Mouse (Mus musculus): ENCODE results near the gene Tnfrsf13b. TPM values are rescaled to one million over a fixed set of nuclear protein-coding genes. Genes with fewer than 3 reads are reported as not detected.

Gene Tnfrsf13b
- 1 to 10 TPM; 1.6 to 1.7 TPM for total RNA-seq (2021)

GRCm38 (mm10) chr11:61126606-61127355, at the start of gene Tnfrsf13b:
Tnfrsf13b (plus strand) TSS chr11:61126755.
- DNase-seq (ENCODE audit: extremely low spot score in 1 of 2, low spot score in 1 of 2) = no peak

- no peak for DNase-seq (ENCODE audit: extremely low spot score in 1 of 2, low spot score in 1 of 2)
Observed at GRCm38 (mm10) chr11:61081624-61082023, 44.9 kb upstream of the Tnfrsf13b start.

DNA sequence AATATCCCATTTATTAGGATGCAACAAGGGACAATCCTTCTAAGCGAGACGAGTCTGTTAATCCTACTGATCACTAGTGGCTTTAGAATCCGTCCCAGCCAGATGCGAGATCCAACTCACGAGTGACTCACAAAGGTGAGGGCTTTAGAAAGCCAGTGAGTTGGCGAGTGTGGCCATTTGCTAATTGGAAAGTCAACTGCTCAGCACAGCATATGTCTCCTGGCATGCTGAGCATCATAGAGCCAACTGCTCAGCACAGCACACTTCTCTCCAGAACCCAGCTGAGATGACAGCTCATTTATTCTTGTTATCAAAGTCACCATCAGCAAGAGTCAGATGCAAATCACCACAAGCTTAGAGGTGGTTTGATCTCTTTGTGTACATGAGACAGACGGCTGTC, 36.4 kb upstream of the Tnfrsf13b start:
- no peak for DNase-seq (ENCODE audit: extremely low spot score in 1 of 2, low spot score in 1 of 2)

- DNase-seq (ENCODE audit: extremely low spot score in 1 of 2, low spot score in 1 of 2) = no peak
Observed at GRCm38 (mm10) chr11:61091192-61091591, 35.4 kb upstream of the Tnfrsf13b start.

DNA sequence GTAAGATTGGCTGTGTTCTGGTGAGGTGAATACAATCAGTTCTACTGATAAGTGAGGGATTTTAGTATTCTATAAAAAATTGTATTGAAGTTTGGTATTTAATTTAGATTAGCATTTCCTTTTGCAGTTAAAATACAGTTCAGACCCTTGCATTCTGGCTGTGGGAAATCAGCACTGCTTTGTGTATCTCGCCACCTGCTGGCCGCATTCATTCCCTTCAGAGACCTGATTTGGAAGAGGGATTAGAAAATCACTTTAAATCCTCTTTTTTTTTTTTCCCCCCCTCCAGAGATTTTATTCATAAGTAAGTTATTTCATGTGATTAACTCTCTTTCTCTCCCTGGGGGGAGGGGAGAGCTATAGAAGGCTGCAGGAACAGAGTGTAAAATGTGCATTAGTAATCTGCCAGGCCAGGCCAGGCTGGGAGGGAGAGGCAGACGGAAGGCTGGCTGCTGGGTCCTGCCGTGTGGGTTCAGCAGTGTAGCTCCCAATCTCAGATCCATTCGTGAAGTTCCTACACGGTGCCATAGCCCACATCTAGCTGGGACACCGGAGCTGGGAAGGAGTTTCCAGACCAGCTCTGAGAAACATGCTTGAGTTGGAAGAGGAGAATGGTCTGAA, 34.8 kb upstream of the Tnfrsf13b start:
- peak; percentile 45 to 86 for DNase-seq (ENCODE audit: extremely low spot score in 1 of 2, low spot score in 1 of 2)

GRCm38 (mm10) chr11:61098046-61098445, 28.5 kb upstream of the Tnfrsf13b start:
- DNase-seq (ENCODE audit: extremely low spot score in 1 of 2, low spot score in 1 of 2) = no peak

- DNase-seq (ENCODE audit: extremely low spot score in 1 of 2, low spot score in 1 of 2) = no peak
Observed at GRCm38 (mm10) chr11:61102397-61103339, 23.9 kb upstream of the Tnfrsf13b start.

GRCm38 (mm10) chr11:61104241-61104901, 22.2 kb upstream of the Tnfrsf13b start:
- peak; percentile 83 to 96 for DNase-seq (ENCODE audit: extremely low spot score in 1 of 2, low spot score in 1 of 2)

- no peak for DNase-seq (ENCODE audit: extremely low spot score in 1 of 2, low spot score in 1 of 2)
Observed at GRCm38 (mm10) chr11:61108911-61109361, 17.6 kb upstream of the Tnfrsf13b start.

DNA sequence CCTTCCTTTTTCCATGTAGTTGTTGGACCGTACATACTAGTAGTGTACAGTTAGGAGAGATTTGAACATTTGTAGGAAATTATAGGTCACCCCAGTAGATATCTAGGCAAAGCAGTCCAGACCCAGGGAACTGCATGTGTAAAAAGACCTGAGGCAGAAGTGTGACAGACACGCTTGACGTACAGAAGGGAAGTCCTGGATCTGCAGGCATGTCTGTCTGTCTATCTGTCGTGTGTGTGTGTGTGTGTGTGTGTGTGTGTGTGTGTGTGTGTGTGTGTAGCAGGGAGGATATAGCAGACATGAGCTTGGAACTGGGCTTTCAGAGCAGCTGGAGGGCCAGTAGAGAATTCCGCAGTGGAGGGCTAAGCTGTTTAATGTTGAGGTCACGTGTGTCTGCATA, 16.8 kb upstream of the Tnfrsf13b start:
- DNase-seq (ENCODE audit: extremely low spot score in 1 of 2, low spot score in 1 of 2) = no peak

- DNase-seq (ENCODE audit: extremely low spot score in 1 of 2, low spot score in 1 of 2) = no peak
Observed at GRCm38 (mm10) chr11:61110113-61110512, 16.4 kb upstream of the Tnfrsf13b start.

GRCm38 (mm10) chr11:61110928-61111327, 15.6 kb upstream of the Tnfrsf13b start:
- no peak for DNase-seq (ENCODE audit: extremely low spot score in 1 of 2, low spot score in 1 of 2)

DNA sequence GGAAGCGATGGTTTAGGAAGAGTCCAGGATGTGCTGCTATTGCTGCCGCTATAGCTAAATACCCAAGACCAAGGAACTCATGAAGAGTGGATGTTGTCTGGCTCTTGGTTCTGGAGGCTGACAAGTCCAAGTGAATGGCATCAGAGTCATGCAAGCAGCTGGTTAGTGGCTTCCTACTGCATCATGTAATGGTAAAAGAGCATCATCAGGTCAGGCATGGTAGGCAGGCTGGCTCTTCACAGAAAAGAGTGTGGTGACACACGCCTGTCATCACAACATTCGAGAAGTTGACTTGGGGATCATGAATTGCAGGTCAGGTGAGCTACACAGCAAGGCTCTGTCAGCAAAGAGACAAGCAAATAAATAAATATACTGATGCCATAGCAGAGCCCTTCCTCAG, 15.1 kb upstream of the Tnfrsf13b start:
- DNase-seq (ENCODE audit: extremely low spot score in 1 of 2, low spot score in 1 of 2) = no peak

DNA sequence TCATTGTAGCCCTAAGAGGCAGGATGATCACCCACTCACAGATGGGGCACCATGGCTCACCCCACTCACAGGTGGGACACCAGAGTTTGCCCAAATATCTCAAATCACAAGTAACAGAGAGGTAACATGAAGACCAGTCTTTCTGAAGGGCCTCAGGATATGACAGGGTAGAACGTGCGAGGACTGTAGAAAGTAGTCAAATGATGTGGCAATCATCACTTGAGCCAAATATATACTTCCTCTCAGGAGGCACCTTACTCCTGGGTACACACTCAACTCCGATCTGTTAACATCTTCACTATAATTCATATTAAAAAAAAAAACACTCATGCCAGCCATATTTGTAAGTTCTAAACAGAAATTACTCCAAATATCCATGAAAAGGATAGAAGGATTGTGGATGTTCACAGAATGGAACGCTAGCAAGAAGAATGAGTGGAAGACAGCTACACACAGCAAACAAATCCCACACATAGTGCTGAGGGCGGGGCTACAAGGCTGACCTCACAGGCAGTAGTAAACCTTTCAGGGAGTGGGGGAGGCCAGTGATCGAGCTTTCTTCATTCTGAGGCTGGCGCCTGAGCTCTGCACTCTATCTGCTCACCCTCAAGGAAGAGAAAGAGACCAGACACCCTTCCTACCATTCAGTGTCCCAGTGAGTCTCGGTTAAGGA, 14.1 kb upstream of the Tnfrsf13b start:
- DNase-seq (ENCODE audit: extremely low spot score in 1 of 2, low spot score in 1 of 2) = no peak

DNA sequence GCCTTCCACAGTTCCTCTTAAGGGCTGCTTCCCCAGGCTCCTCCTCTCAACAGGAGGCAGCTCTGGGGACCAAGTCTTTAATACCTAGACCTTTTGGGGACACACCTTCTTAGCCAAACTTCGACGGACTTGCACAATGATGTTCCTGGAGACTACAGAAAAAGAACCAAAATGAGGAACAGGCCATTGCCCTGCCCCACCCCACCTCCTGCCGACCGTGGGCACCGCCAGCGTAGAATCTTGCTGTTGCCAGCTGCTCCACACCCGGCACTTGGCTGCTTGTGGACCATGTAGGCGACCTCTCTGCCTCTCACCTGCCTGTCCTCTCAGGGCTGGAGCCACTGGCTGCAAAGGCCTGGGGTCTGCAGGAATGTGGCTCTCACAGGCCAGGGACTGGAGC, 10.3 kb upstream of the Tnfrsf13b start:
- DNase-seq (ENCODE audit: extremely low spot score in 1 of 2, low spot score in 1 of 2) = no peak

DNA sequence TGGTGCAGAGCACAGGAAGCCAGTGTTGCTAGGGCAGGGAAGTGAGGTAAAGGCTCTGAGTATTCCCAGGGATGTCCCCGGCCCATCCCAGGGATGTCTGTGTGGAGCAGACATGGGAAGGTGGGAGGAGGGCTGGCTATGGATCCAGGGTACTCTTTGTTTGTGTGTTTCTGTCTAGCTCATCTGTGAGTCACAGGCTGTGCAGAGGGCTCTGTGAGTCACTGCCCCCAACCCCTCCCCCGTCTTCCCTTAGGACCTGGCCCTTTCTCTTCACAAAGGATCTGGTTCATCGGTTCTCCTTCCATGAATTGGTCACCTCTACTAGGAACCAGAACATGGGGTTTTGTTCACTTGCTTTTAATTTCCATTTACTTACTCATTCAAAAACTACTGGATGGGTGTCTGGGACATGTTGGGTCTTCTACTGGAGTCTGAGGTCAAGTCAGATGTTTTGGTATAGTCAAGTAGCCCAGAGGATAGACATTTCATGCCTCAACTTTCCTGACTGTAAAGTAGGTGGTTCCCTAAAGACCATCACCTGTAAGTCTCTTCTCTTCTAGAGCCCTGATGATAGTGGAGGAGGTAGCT, 6.5 kb upstream of the Tnfrsf13b start:
- no peak for DNase-seq (ENCODE audit: extremely low spot score in 1 of 2, low spot score in 1 of 2)

GRCm38 (mm10) chr11:61122283-61122768, 4.2 kb upstream of the Tnfrsf13b start:
- DNase-seq (ENCODE audit: extremely low spot score in 1 of 2, low spot score in 1 of 2) = no peak

DNA sequence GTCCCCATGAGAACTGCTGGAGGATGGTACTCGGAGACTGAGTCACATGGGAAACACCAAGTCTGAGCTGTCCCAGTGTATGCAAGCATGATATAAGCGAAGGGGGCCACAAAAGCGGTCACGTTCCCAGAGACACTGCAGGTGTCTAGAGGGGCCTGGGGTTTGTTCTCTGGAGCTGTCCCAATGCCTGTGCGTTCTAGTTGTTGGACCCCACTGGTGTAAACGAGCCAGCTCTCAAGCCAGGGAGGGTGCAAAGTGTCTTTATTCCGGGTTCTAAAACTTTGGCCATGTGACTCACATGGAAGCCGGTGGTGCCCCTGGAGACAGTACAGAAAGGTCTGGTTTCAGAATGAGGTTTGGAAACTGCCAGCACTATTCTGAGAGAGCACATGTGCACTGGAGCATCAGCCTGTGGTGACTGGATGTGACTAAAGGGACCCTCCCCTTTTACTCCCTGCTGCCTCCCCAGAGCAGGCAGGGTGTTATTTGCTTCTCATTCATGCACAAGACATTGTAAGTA, 3.7 kb upstream of the Tnfrsf13b start:
- DNase-seq (ENCODE audit: extremely low spot score in 1 of 2, low spot score in 1 of 2) = no peak

- DNase-seq (ENCODE audit: extremely low spot score in 1 of 2, low spot score in 1 of 2) = no peak
Observed at GRCm38 (mm10) chr11:61123886-61124285, 2.7 kb upstream of the Tnfrsf13b start.

Measured in layer of hippocampus, postnatal 25 days (tissue).